Mouse (Mus musculus): Measurements from ENCODE around the gene Pdzd2. TPM values are rescaled to one million over a fixed set of nuclear protein-coding genes. Genes with fewer than 3 reads are reported as not detected.

The Pdzd2 gene
- polyA plus RNA-seq, 1 experiment: 4.6 TPM

GRCm38 (mm10) chr15:12577054-12577696 is 162.5 kb downstream of the Pdzd2 start:
- Histone ChIP-seq H3K4me3 (replicated peaks; ENCODE audit: control insufficient read depth, low read depth, low read length) (no peak overlapping the region), H3K4me1 (ENCODE audit: control insufficient read depth, insufficient read depth, low read length) (no peaks in the 10 kb centered on the region), H3K27ac (ENCODE audit: control insufficient read depth, insufficient read depth, low read depth, low read length, poor library complexity) (no peak overlapping the region)
- no peak for TF ChIP-seq CTCF (IDR thresholded peaks at IDR 0.05; ENCODE audit: control insufficient read depth, insufficient read depth, low read length)
- no peak for TF ChIP-seq POLR2A (IDR thresholded peaks at IDR 0.05; ENCODE audit: borderline replicate concordance, control insufficient read depth, low read depth, low read length)
- WGBS: 43% methylated on average over 11 of the region's 11 CpGs

GRCm38 (mm10) chr15:12573621-12574020 is 166.1 kb downstream of the Pdzd2 start:
- Histone ChIP-seq H3K4me3 (replicated peaks; ENCODE audit: control insufficient read depth, low read depth, low read length) (no peak overlapping the region), H3K27ac (ENCODE audit: control insufficient read depth, insufficient read depth, low read depth, low read length, poor library complexity) (no peak overlapping the region), H3K4me1 (ENCODE audit: control insufficient read depth, insufficient read depth, low read length) (no peaks in the 10 kb centered on the region)
- WGBS: 68% methylated on average over 3 of the region's 3 CpGs
- TF ChIP-seq CTCF (IDR thresholded peaks at IDR 0.05; ENCODE audit: control insufficient read depth, insufficient read depth, low read length) (no peak), POLR2A (IDR thresholded peaks at IDR 0.05; ENCODE audit: borderline replicate concordance, control insufficient read depth, low read depth, low read length) (no peak)

- TF ChIP-seq CTCF (IDR thresholded peaks at IDR 0.05; ENCODE audit: control insufficient read depth, insufficient read depth, low read length): no peak
- no peak for TF ChIP-seq POLR2A (IDR thresholded peaks at IDR 0.05; ENCODE audit: borderline replicate concordance, control insufficient read depth, low read depth, low read length)
- Histone ChIP-seq H3K4me1 (ENCODE audit: control insufficient read depth, insufficient read depth, low read length) (no peaks in the 10 kb centered on the region), H3K27ac (ENCODE audit: control insufficient read depth, insufficient read depth, low read depth, low read length, poor library complexity) (no peak overlapping the region), H3K4me3 (replicated peaks; ENCODE audit: control insufficient read depth, low read depth, low read length) (no peak overlapping the region)
- WGBS: 81% methylated on average over 4 of the region's 4 CpGs
These were observed 168.6 kb downstream of the Pdzd2 start for GRCm38 (mm10) chr15:12571168-12571567.

GRCm38 (mm10) chr15:12566637-12567440 is 172.9 kb downstream of the Pdzd2 start:
- Histone ChIP-seq H3K27ac (ENCODE audit: control insufficient read depth, insufficient read depth, low read depth, low read length, poor library complexity) (no peak overlapping the region), H3K4me3 (replicated peaks; ENCODE audit: control insufficient read depth, low read depth, low read length) (no peak overlapping the region), H3K4me1 (ENCODE audit: control insufficient read depth, insufficient read depth, low read length) (no peaks in the 10 kb centered on the region; the same call in 1 of the 2 replicates)
- 85% methylated on average over 11 of the region's 11 CpGs for WGBS
- TF ChIP-seq CTCF (IDR thresholded peaks at IDR 0.05; ENCODE audit: control insufficient read depth, insufficient read depth, low read length) (no peak), POLR2A (IDR thresholded peaks at IDR 0.05; ENCODE audit: borderline replicate concordance, control insufficient read depth, low read depth, low read length) (no peak)

- Histone ChIP-seq H3K4me3 (replicated peaks; ENCODE audit: control insufficient read depth, low read depth, low read length) (no peak overlapping the region), H3K4me1 (ENCODE audit: control insufficient read depth, insufficient read depth, low read length) (no peaks in the 10 kb centered on the region; the same call in 1 of the 2 replicates), H3K27ac (ENCODE audit: control insufficient read depth, insufficient read depth, low read depth, low read length, poor library complexity) (0 out of 2 replicates have a peak overlapping the region, but pooled peaks have one; percentile 12)
- 28% methylated on average over 8 of the region's 8 CpGs for WGBS
- TF ChIP-seq CTCF (IDR thresholded peaks at IDR 0.05; ENCODE audit: control insufficient read depth, insufficient read depth, low read length): no peak
- no peak for TF ChIP-seq POLR2A (IDR thresholded peaks at IDR 0.05; ENCODE audit: borderline replicate concordance, control insufficient read depth, low read depth, low read length)
These were observed 174.4 kb downstream of the Pdzd2 start for GRCm38 (mm10) chr15:12565281-12565680.

- Histone ChIP-seq H3K4me3 (replicated peaks; ENCODE audit: control insufficient read depth, low read depth, low read length) (no peak overlapping the region), H3K4me1 (ENCODE audit: control insufficient read depth, insufficient read depth, low read length) (no peaks in the 10 kb centered on the region), H3K27ac (ENCODE audit: control insufficient read depth, insufficient read depth, low read depth, low read length, poor library complexity) (no peak overlapping the region)
- TF ChIP-seq POLR2A (IDR thresholded peaks at IDR 0.05; ENCODE audit: borderline replicate concordance, control insufficient read depth, low read depth, low read length): no peak
- 74% methylated on average over 8 of the region's 8 CpGs for WGBS
These were observed 179.2 kb downstream of the Pdzd2 start for GRCm38 (mm10) chr15:12560505-12560904.

GRCm38 (mm10) chr15:12557663-12558436 is 181.9 kb downstream of the Pdzd2 start:
- Histone ChIP-seq H3K4me3 (replicated peaks; ENCODE audit: control insufficient read depth, low read depth, low read length) (no peak overlapping the region), H3K4me1 (ENCODE audit: control insufficient read depth, insufficient read depth, low read length) (no peaks in the 10 kb centered on the region), H3K27ac (ENCODE audit: control insufficient read depth, insufficient read depth, low read depth, low read length, poor library complexity) (no peak overlapping the region)
- 82% methylated on average over 11 of the region's 11 CpGs for WGBS
- TF ChIP-seq POLR2A (IDR thresholded peaks at IDR 0.05; ENCODE audit: borderline replicate concordance, control insufficient read depth, low read depth, low read length): no peak
- no peak for TF ChIP-seq CTCF (IDR thresholded peaks at IDR 0.05; ENCODE audit: control insufficient read depth, insufficient read depth, low read length)

- H3K27ac ChIP-seq (ENCODE audit: control insufficient read depth, insufficient read depth, low read depth, low read length, poor library complexity): no peak overlapping the region
- TF ChIP-seq POLR2A (IDR thresholded peaks at IDR 0.05; ENCODE audit: borderline replicate concordance, control insufficient read depth, low read depth, low read length) (no peak), CTCF (IDR thresholded peaks at IDR 0.05; ENCODE audit: control insufficient read depth, insufficient read depth, low read length) (no peak)
- H3K4me3 ChIP-seq (replicated peaks; ENCODE audit: control insufficient read depth, low read depth, low read length): no peak overlapping the region
- H3K4me1 ChIP-seq (ENCODE audit: control insufficient read depth, insufficient read depth, low read length): no peaks in the 10 kb centered on the region
- 72% methylated on average over 3 of the region's 3 CpGs for WGBS
These were observed 186.5 kb downstream of the Pdzd2 start for GRCm38 (mm10) chr15:12553211-12553610.

Data from bone marrow, adult 2 months (tissue).